Mouse (Mus musculus): ENCODE measurements at regions not wholly inside any gene's neighbourhood (a gene's known extent, or its start where the extent isn't known, plus 50 kb on each side); places are given as distances from the start of the nearest gene placed in this dataset.
"Not testable (repeated sequence)": the region's sequence is repeated elsewhere in the genome, so short reads cannot be mapped to it uniquely, and the experiment has no call there.

DNA sequence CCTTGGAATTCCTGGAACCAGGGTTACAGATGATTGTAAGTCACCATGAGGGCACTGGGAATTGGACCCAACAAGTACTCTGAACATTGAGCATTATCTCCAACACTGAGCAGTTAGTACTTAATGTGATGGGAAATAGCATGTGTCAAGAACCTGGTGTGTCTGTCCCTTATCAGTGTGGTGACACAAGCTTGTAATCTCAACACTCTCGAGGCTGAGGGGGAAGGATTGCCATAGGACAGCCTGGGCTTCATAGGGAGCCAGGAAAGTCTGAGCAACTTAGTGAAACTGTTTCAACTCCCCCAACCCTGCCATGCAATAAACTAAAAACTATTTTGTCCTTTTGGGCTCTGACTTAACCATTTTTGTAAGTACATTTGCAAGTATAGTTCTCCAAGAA lies 100.0 kb downstream of the Wdr20rt start:
- no peak for DNase-seq

DNA sequence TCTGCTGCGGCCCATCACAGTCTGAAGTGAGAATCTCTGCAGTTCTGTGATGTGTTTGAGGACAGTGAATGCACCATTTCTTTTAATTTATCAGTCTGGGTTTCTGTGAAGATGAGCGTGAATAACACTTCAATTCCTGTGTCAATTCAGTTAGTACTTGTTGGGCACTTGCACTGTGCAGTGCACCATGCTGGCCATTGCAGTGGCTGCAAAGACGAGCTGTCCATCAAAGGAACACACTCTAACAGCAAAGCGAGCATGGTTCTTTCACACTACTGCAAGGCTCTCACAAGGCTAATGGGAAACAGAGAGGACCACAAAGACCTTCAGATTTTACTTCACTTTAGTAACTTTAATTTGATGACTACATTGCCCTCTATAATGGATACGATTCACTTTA lies 103.2 kb downstream of the Wdr20rt start:
- DNase-seq, result no peak

DNA sequence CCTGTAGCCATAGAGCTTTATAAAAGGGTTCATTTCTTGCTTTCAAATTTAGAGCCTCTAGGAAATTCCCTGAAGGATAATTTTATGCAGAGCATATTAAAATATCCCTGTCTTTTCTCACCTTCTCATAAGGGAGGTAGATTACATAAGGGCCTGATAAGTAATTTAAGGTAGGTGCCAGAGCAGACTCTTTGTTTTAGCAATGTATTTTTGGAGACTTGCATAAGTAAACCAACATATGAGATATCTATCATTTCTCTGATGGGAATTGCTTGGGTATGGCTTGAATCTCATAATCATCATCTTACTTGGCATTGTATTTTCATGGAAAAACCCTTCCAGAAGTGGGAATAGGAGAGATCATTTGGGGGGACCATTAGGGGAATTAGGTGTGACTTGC lies 104.4 kb downstream of the Wdr20rt start:
- DNase-seq, result no peak

DNA sequence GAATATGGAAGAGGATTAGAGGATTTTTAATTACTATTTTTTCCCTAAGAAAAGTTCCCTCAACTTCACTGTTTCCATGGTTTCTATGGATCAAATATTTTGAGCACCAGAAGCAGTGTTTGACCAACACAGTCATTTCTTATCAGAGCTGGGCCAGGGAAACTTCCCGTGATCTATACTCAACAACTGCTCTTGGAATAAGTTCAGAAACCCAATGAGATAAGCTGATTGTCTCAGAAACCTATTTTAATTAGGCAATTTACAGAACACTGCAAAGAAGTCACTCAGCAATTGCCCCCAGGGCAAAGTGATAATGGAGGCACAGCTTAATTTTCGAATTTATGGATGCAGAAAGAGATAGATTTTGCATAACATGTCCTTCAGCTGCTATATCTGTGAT lies 114.7 kb downstream of the Wdr20rt start:
- no peak for DNase-seq

DNA sequence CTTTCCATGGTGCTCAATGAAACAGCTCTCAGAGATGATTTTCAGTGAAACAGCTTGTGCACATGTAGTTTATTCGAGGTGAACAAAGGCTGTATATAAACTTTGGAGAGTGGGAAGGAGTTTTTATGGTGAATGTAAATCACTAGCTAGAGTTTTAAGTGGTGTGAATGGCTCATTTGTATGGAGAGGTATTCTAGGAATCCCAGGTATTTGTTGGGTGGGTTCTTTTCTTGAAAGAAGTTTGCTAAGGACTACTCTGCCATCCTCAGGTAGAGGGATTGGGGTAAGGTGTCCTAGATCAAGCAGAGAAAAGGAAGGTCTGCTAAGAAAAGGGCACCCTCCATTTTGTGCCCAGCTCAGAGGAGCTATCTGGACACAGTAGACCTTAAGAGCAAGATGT lies 121.9 kb downstream of the Wdr20rt start:
- no peak for DNase-seq

DNA sequence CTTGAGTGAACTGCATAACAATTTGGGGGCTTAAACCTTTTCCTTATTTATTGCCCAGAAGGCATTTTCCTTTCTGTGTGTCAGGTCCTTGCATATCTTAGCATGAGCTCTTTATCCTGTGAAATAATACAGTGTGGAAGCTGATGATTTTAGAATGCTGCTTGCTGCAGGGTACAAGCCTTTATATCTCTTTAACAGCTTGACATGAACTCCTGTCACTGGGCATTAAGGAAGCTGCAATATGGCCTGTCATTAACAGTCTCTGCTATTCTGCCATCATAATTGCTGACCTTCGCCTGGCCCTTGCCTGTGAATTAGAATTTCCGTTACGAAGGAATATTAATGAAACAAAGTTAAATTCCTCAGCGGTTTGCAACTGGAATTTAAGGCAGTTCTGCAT lies 124.2 kb downstream of the Wdr20rt start:
- no peak for DNase-seq

DNA sequence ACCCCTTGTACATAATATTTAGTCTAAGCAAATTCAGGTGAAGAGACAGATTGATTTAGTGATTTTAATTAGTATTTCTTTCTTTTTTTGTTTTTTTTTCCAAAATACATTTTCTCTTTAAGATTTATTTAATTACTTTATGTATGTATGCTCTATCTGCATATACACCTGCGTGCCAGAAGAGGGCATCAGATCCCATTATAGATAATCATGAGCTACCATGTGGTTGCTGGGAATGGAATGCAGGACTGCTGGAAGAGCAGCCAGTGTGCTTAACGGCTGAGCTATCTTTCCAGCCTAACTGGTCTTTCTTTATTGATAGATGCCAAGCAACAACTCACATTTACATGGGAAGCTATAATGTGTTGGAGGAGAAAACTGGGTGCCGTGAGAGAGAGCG lies 138.9 kb downstream of the Wdr20rt start:
- DNase-seq, result no peak

DNA sequence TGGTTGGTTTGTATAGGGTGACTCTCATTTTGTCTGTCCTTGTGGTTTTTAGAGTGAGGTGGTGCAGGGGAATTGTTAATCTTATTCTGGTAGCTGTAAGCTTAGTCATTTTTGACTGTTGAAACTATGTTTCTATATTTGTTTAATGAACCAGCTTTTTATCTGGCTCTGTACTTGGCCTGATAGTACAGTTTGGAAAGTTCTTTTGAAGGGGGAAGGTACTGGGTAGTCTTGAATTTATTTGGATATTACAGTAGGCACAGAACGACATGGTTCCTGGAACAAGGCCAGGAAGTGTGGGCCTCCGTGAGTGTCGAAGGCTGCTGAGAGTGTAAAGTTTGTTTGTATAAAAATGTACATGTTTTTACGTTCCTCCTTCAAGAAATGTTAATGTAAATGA lies 142.0 kb downstream of the Wdr20rt start:
- DNase-seq, result no peak

DNA sequence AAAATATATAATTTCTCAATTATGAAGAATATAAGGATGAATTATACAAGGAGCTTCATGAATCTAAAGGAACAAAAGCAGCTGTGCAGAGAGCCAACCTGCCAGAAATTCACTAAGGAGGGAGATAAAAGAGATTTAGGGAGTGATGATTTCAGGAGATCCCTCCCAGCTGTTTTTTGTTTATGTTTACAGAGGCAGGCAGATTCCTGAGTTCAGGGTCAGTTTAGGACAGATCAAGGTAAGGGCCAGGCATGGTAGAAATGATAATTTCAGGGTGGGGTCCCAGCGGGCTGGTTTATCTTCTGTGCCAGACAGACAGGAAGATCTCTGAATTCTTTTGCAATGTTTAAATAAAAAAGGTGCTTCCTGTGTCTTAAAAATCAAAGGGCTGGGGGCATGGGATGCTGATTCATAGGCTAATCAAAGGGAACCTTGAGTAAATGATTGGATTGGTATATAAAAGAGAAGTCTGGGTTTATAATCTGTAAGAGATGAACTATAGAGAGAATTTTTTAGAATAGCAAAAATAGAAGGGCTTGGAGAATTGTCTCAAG lies 142.6 kb downstream of the Wdr20rt start:
- no peak for DNase-seq

DNA sequence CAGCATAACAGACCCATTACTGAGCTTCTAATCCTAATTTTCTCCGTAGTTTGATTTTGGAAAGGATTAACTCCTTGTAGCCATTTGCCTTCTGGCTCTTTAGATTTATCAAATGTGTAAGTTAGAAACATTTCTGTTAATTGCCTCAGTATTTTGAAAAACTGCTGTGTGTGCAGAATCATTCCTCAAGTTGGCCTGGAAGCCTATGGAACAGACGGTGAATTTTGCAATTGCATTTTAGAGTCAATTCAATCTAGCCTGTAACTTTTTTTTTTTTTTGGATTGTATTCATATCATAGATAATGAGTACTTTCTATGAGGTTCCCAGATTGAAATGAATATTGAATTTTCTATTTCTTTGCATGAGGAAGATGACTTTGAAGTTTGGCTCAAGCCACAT lies 146.3 kb downstream of the Wdr20rt start:
- no peak for DNase-seq

DNA sequence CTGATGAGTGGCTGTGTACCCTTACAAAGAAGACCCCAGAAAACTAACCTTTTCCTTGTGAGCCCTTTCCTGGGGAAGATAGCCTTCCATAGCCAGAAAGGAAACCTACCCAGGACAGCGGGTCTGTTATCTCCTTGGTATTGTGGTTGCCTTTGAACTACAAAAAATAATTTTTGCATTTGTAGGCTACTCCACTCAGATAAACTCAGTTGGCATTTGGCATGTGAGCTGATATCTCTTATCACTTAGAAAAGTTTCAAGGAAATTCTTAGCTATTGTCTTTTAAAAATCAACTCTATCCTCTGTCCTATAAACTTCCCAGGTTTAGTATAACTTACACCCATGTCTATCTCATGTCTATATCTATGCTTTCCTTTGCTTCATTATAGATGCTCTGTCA lies 154.0 kb downstream of the Wdr20rt start:
- DNase-seq, result no peak

DNA sequence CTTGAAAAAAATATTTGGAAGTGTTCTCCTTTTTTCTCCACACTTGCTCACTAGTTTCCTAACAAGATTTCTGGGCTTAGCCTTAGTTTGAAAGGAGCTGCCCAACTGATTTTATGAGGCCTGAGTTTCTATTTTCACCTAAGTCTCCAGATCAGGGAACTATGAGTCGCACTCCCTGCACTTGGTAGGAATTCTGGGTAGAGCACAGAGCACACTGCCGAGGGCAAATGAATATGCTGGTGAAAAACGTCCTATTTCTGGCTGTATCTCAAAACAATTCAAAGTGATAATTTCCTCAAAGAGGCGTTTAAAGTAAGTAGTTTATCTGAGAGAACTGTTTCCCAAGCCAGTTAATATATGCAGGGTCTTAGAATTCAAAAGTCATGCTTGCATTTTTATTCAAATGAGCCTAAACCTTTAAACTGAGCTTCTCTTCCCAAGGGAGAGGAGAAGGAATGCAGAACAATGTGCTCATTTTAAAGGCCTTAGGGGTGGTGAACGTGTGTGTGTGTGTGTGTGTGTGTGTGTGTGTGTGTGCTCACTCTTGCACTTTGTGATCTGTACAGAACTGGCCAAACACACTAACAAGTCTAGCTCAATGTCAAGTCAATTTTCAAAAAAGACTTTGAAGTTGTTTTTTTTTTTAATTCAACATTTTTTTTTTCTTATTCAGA lies 156.9 kb downstream of the Wdr20rt start:
- no peak for DNase-seq

DNA sequence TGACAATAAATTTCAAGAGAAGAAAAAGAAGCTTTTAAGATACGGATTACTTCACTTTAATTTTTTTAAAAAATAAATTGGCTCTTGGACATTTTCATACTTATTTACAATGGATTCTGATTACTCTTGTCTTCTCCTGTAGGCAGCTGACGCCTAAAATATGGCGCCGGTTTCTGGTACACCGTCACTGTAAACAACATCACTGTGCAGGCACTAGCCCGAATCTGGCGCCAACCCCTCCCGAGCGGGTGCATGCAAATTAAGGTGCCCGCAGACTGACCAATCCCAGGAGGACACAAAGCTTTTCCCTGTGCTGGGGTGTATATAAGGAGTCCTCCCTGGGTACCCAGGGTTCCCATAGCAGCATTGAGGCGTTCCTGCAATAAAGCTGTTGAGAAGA lies 157.5 kb downstream of the Wdr20rt start:
- not testable (repeated sequence) for DNase-seq

DNA sequence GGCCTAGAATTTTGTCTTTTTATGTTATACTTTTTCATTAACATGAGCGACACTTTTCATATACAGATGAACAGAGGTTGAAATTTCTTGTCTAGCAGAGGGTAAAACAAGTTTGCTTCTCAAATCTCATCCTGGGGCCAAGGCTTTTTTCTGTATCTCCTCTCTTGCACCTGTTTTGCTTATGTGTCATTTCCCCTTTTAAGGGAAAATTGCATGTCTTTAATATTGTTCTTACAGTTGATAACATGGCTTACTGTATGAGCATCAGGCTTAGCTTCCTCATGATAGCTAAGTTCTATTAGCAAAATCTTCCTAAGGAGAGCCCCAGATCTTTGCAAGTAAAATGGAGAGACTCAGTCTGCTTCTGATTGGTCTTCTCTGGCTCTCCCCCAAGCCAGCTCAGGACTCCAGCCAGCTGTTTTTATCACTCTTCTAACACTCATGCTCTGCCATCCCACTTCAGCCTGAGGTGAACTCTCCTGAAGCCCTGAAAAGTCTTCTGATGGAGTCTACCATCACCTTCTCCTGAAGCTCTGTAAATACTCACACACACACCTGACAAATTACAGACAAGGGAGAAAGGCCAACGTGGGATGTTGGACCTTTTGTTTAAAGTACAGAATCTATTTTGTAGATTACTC lies 160.8 kb downstream of the Wdr20rt start:
- no peak for DNase-seq

DNA sequence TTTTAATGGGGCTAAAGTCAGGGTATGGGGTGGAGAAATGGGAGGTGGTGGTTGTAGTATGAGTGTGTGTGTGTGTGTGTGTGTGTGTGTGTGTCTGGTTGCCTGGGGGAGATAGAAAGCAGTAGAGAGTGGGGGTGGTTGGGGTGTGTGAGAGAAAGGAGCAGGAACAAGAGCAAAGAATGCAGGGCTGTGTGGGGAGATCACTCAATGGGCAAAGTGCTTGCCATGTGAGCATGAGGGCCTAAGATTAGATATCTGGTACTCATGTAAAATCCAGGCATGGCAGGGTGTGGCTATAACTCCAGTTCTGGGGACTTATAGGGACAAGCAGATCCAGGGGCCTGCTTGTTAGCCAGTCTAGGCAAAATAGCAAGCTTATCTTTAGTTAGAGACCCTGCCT lies 161.7 kb downstream of the Wdr20rt start:
- DNase-seq, result no peak

DNA sequence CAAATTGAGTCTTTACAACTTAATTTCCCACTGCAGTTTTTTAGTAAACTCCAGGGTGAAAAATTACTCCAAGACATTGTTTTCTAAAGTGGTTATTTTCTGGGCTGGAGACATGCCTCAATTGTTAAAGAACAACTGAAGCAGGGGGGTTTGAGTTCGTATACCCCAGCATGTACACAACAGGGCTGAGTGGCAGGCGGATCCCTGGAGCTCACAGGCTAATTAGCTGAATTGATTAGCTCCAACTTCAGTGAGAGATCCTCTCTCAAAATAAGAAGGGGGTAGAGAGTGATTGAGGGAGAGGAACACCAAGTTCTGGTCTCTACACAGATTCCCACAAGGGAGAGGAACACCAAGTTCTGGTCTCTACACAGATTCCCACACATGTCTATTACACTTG lies 164.2 kb downstream of the Wdr20rt start:
- DNase-seq, result no peak

DNA sequence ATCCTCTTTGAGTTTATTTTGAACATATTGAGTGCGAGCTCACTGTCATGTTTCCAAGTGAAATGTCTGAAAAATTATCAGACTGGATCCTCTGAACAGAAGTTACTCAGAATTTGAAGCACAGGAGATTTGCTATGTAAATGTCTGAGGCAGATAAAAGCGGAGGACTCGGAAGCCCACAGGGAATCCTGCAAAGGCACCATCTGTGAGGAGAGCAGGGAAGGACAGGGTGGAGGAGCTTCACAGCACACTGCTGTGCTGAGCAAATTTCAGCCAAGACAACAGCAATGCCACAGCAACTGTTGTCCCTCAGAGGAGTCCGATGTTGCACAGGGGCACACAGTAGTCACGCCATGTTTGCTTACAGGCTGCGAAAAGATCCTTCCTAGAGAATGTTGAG lies 165.0 kb downstream of the Wdr20rt start:
- DNase-seq, result peak; percentile 48

DNA sequence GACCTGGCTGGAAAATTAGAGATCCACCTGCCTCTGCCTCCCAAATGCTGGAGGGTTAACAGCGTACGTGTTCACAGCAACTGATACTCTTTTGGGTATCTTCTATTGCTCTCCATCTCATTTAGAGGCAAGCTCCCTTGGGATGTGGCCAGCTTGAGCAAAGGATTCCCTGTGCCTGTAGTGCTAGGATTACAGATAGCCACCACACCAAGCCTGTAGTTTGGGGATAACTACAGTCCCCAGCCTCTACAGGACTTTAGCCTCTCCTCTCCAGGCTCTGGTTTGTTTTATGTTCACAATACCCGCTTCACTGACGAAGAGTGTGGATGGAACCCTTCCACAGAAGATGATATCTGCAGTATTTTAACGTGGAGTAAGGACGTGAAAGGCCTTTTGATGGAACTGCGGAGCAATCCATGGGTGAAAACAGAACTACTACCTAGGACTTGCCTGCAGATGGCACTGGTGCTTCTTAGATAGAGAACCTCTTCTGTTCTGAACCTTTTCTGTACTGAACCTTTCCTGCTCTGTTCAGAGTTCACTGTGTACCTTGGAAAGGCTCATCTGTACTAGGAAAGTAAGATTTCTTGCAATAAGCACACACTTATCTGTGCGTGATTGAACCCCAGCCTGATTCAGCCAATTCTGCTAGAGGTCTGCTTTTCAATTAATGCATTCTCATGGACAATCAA lies 176.6 kb downstream of the Wdr20rt start:
- peak; percentile 33 for DNase-seq

DNA sequence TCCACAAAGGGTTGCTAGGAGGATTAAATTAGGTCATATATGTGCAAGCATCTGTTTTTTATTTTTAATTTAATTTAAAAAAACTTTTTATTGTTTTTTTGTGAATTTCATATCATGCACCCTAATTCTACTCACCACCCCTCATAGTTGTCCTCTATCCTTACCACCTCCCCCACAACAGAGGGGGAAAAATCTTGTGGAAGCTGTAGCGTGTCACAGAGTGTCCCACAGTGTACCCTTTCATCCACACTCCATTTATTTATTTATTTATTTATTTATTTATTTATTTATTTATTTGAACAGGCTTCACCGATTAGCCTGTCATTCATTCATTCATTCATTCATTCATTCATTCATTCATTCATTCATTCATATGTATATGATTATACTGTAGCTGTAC lies 177.8 kb downstream of the Wdr20rt start:
- DNase-seq, result no peak

DNA sequence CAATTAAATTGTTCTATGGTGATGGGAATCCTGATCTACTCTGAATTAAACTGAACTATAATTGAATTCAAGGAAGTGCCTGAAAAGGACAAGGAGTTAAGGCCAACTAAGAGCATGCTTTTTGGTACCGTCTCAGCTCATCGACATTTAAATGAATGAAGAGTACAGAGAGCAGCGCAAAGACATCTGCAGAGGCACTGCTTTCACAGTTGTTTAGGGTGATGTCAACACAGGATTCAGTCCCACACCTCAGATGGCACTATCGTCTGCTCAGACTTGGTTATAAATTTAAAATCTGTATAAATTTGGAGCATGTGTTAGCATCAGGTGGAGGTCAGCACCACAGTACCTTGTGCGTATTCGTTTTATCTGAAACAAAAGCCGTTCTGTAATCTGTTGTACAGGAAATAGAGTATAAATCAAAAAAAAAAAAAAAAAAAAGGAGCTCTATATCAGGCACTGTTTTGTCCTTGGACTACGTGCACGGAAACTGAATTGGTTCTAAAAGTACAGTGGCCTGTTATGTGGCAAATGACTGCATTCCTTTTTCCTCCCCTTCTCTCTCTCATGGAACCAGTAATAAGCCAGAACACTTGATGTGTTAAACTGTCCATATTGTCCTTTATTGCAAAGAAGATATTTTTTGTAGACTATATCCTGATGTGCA lies 187.8 kb downstream of the Wdr20rt start:
- no peak for DNase-seq

DNA sequence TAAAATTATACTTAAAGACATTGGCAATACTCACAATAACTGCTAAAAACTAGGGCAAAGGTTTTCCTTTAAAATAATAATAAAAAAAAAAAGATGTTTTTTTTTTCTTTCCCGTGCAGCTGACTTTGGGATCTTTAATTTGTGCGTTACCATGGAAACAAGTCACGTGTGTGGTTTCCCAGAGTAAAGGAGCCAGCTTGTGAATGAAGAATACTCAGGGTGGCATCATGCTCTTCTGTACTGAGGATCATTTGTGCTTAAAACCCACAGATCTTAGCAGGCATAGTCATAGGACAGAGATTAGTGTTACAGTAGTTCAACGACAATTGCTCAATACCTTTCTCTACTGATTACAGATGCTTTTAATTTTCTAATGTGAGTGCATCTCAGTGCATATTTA lies 189.1 kb downstream of the Wdr20rt start:
- peak; percentile 37 for DNase-seq

DNA sequence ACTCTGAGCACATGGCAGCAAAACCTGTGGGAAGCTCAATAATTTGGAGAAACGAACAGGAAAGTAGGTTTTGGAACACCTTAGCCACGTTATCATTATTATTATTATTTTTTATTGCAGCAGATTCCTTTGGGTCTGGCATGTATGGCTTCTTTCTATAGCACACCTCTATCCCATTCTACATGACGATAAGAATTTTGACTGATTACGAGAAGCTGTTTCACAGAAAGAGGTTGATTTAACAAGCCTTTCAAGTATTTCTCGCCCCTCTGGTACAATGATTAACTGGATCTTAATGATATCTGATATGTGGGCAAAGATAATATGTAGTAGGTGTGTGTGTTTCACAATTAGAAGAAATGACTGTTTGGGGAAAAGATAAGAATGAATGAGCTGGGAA lies 191.6 kb downstream of the Wdr20rt start:
- no peak for DNase-seq

DNA sequence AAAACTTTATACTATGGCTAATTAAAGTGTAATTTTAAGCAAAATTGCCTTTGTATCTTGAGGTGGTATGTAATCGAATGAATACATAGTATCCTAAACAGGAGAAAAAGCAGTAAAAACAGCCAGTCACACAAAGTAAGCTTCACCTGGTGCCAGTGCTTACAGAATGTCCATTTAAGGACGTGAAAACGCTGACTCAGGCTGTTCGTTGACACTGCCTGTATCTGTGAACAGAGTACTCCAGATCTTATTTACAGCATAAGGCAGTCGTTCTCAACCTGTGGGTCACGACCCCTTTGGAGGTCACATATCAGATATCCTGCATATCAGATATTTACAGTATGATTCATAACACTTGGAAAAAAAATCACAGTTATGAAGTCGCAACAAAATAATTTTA lies 194.8 kb downstream of the Wdr20rt start:
- DNase-seq, result no peak

DNA sequence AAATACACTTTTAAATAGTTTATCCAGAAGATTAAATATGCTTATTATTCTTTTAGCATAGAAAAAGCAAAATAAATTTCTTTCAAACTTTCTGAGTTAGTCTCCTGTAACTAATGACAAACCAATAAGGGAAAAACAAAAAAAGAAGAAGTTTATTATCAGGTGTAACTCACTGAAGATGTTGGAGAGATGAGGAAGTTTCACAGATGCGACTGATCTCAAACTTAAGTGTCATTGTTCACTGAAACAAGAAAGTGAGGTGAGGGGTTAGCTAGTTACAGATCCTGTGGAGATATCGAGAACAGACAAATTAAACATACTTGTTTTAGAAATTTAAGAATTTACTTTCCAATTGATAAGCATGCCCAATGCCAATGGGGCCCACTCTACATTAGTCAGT lies 199.2 kb downstream of the Wdr20rt start:
- DNase-seq, result no peak

All from layer of hippocampus, adult 9-11 months (tissue).